Mouse (Mus musculus) MEL (cell line): ENCODE data around the gene Mill2. TPM values are rescaled to one million over a fixed set of nuclear protein-coding genes. Genes with fewer than 3 reads are reported as not detected.
A peak's percentile ranks its signal among the peaks of the same experiment; 100 is the strongest.

Experiments used
- DNase-seq: peaks from one replicate; pipeline ENCODE4 v3.0.0; 2011; ENCODE audit warnings: low read depth, low spot score
- H3K27ac ChIP-seq: 2 replicates; pipeline ENCODE4 v1.5.1; 2012; ENCODE audit warnings: low read depth, mild to moderate bottlenecking, control low read depth, low read length, moderate library complexity; ENCODE audit not compliant: control insufficient read depth
- H3K27me3 ChIP-seq, 2 experiments: fragments of 150-350 bp in 1 of 2; sonication (generic) in 1 of 2; 2 replicates each; pipeline ENCODE4 v1.6.1; 2012; ENCODE audit warnings: low read length in 2 of 2, mild to moderate bottlenecking in 2 of 2, improper control_type of control experiment in 1 of 2, moderate library complexity in 1 of 2; ENCODE audit not compliant: insufficient read depth in 2 of 2, control insufficient read depth in 1 of 2
- H3K36me3 ChIP-seq, 2 experiments: 2 replicates each; pipeline ENCODE4 v1.6.1; 2012 to 2014; ENCODE audit warnings: low read length in 2 of 2, improper control_type of control experiment in 1 of 2, inconsistent platforms in 1 of 2, mild to moderate bottlenecking in 1 of 2; ENCODE audit not compliant: insufficient read depth in 2 of 2, control insufficient read depth in 1 of 2
- H3K4me1 ChIP-seq, 2 experiments: fragments of 150-350 bp in 1 of 2; sonication (generic) in 1 of 2; 2 replicates each; pipeline ENCODE4 v1.6.1; 2012; ENCODE audit warnings: low read length in 2 of 2, improper control_type of control experiment in 1 of 2, mild to moderate bottlenecking in 1 of 2; ENCODE audit not compliant: insufficient read depth in 2 of 2, control insufficient read depth in 1 of 2
- H3K4me3 ChIP-seq, 2 experiments: fragments of 150-350 bp in 1 of 2; sonication (generic) in 1 of 2; 2 replicates each; pipeline ENCODE4 v1.5.1; 2012; ENCODE audit warnings: low read depth in 2 of 2, low read length in 2 of 2, mild to moderate bottlenecking in 2 of 2, moderate library complexity in 2 of 2, control low read depth in 1 of 2, improper control_type of control experiment in 1 of 2; ENCODE audit not compliant: control insufficient read depth in 1 of 2, insufficient read depth in 1 of 2
- H3K79me2 ChIP-seq: 2 replicates; pipeline ENCODE4 v1.6.1; 2012; ENCODE audit warnings: mild to moderate bottlenecking, low read length, moderate library complexity; ENCODE audit not compliant: control insufficient read depth, poor library complexity, insufficient read depth
- H3K9ac ChIP-seq: 2 replicates; pipeline ENCODE4 v1.6.1; 2012; ENCODE audit warnings: low read depth, mild to moderate bottlenecking, control low read depth, low read length, moderate library complexity; ENCODE audit not compliant: control insufficient read depth, poor library complexity, severe bottlenecking
- H3K9me3 ChIP-seq: fragments of 150-350 bp; sonication (generic); replicated peaks from 2 replicates; pipeline ENCODE4 v1.6.1; 2012; ENCODE audit warnings: mild to moderate bottlenecking, low read length, improper control_type of control experiment, moderate library complexity; ENCODE audit not compliant: insufficient read depth
- CHD1 ChIP-seq: IDR thresholded peaks from 2 replicates; pipeline ENCODE4 v1.6.1; 2012; ENCODE audit warnings: low read depth, mild to moderate bottlenecking, inconsistent platforms, low read length, improper control_type of control experiment
- CHD2 ChIP-seq: IDR thresholded peaks from 2 replicates; pipeline ENCODE4 v1.6.1; 2011; ENCODE audit warnings: low read length, improper control_type of control experiment
- EP300 ChIP-seq, 2 experiments: IDR thresholded peaks; 2 replicates each; pipeline ENCODE4 v1.6.1; 2011; ENCODE audit warnings: improper control_type of control experiment in 2 of 2, low read length in 2 of 2, low read depth in 1 of 2, mild to moderate bottlenecking in 1 of 2
- ETS1 ChIP-seq: IDR thresholded peaks from 2 replicates; pipeline ENCODE4 v1.6.1; 2012; ENCODE audit warnings: low read depth, mild to moderate bottlenecking, inconsistent platforms, low read length, improper control_type of control experiment, moderate library complexity
- MEF2A ChIP-seq: IDR thresholded peaks from 2 replicates; pipeline ENCODE4 v1.6.1; 2014; ENCODE audit warnings: low read depth, mild to moderate bottlenecking, inconsistent platforms, low read length, improper control_type of control experiment; ENCODE audit not compliant: poor library complexity, insufficient replicate concordance, severe bottlenecking; ENCODE audit errors: extremely low read depth
- MXI1 ChIP-seq: IDR thresholded peaks from 2 replicates; pipeline ENCODE4 v1.6.1; 2011; ENCODE audit warnings: mild to moderate bottlenecking, low read depth, low read length, improper control_type of control experiment
- MYB ChIP-seq: IDR thresholded peaks from 2 replicates; pipeline ENCODE4 v1.6.1; 2011; ENCODE audit warnings: mild to moderate bottlenecking, low read depth, low read length, improper control_type of control experiment
- POLR2AphosphoS5 ChIP-seq: IDR thresholded peaks from 2 replicates; pipeline ENCODE4 v1.6.1; 2012; ENCODE audit warnings: low read depth, borderline replicate concordance, mild to moderate bottlenecking, inconsistent platforms, low read length, moderate library complexity, mixed read lengths
- TAL1 ChIP-seq: IDR thresholded peaks from 2 replicates; pipeline ENCODE4 v1.6.1; 2012; ENCODE audit warnings: mild to moderate bottlenecking, inconsistent platforms, low read length, moderate library complexity, mixed read lengths
- TCF12 ChIP-seq: IDR thresholded peaks from 2 replicates; pipeline ENCODE4 v1.6.1; 2014; ENCODE audit warnings: low read depth, mild to moderate bottlenecking, inconsistent platforms, low read length, improper control_type of control experiment, moderate library complexity
- UBTF ChIP-seq: IDR thresholded peaks from 2 replicates; pipeline ENCODE4 v1.6.1; 2012; ENCODE audit warnings: low read depth, mild to moderate bottlenecking, inconsistent platforms, low read length, improper control_type of control experiment, moderate library complexity, borderline replicate concordance; ENCODE audit not compliant: insufficient read depth
- USF2 ChIP-seq, 2 experiments: IDR thresholded peaks; 2 replicates each; pipeline ENCODE4 v1.6.1; 2011 to 2012; ENCODE audit warnings: improper control_type of control experiment in 2 of 2, low read length in 2 of 2, borderline replicate concordance in 1 of 2, inconsistent platforms in 1 of 2, low read depth in 1 of 2, mild to moderate bottlenecking in 1 of 2; ENCODE audit not compliant: insufficient read depth in 1 of 2
- ZC3H11A ChIP-seq: IDR thresholded peaks from 2 replicates; pipeline ENCODE4 v1.6.1; 2012; ENCODE audit warnings: low read depth, mild to moderate bottlenecking, inconsistent platforms, low read length, improper control_type of control experiment
- ZNF384 ChIP-seq: IDR thresholded peaks from 2 replicates; pipeline ENCODE4 v1.6.1; 2012; ENCODE audit warnings: low read depth, mild to moderate bottlenecking, inconsistent platforms, low read length, improper control_type of control experiment
- polyA plus RNA-seq, 2 experiments: library from polyadenylated mRNA; stranded (reverse) in 1 of 2; unstranded in 1 of 2; fragments of >175 nt in 1 of 2; fragments of >200 nt in 1 of 2; gene quantifications; 2 replicates each; pipeline versions ENCODE4 v1.2.1 to v1.2.4; 2012; ENCODE audit warnings: low replicate concordance in 2 of 2, low read depth in 1 of 2; ENCODE audit not compliant: insufficient read length in 2 of 2, insufficient read depth in 1 of 2, missing spikeins in 1 of 2
- total RNA-seq: library from RNA; depleted of rRNA; stranded (reverse); fragments of 300-350 nt; gene quantifications from 2 replicates; pipeline ENCODE4 v1.2.3, GENCODE M21; 2012

Gene Mill2
- total and polyA plus RNA-seq, 3 experiments: 0.08 to 0.13 TPM; not detected in 1

DNA sequence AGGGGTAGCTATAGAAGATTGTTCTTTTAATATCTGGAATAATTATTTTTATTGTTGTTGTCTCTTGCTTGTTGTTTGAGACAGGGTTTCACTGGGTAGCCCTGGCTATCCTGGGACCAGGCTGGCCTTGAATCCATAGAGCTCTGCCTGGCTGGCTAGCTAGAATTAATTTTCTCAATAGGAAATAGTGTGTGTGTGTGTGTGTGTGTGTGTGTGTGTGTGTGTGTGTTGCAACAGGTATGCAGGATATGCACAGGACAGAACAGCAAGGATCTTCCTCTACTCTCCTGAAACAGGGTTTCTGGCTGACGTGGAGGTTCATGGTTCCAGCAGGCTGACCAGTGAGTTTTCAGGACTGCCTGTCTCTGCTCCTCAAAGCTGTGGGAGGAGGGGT is 1.4 kb downstream of the Mill2 start:
- H3K4me3 ChIP-seq: peak overlapping the region; percentile 51 to 62; a peak in 3 of 4 replicates
- no peaks in the 10 kb centered on the region for H3K9me3 ChIP-seq

DNA sequence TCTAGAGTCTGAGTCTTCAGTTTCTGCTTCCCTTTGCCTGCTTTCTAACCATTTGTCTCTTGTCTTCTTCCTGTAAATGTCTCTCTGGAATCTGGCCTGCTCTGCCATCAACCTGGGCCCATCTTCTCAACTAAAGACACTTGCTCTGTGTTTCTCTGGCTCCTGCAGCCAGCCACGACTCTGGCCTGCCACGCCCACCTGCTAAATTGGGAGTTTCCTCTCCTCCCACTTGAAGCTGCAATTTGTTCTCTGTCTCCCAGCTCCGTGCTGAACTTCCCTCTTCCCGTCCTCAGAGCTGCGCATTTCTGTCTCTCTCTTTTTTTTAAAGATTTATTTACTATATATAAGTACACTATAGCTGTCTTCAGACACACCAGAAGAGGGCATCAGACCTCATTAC is 5.0 kb downstream of the Mill2 start:
- no peaks in the 10 kb centered on the region; a peak in 1 of 4 replicates for H3K27me3 ChIP-seq

More for the DNA sequence above, 1.4 kb downstream of the Mill2 start:
- no peaks in the 10 kb centered on the region; a peak in 1 of 4 replicates for H3K27me3 ChIP-seq
- TF ChIP-seq POLR2AphosphoS5: no peak
- no peak for TF ChIP-seq EP300 (IDR thresholded peaks at IDR 0.05; ENCODE audit: low read depth in 1 of 2, low read length in 2 of 2)
- TF ChIP-seq MYB: no peak
- no peak for TF ChIP-seq CHD1
- no peak for TF ChIP-seq ZC3H11A
- no peak for TF ChIP-seq MEF2A
- TF ChIP-seq TAL1: no peak
- TF ChIP-seq USF2 (IDR thresholded peaks at IDR 0.05; ENCODE audit: borderline replicate concordance in 1 of 2, insufficient read depth in 1 of 2, low read depth in 1 of 2, low read length in 2 of 2): no peak
- TF ChIP-seq MXI1: no peak
- TF ChIP-seq TCF12: no peak
- TF ChIP-seq ETS1: no peak
- no peak for TF ChIP-seq CHD2
- no peak for TF ChIP-seq UBTF
- TF ChIP-seq ZNF384: no peak
- H3K79me2 ChIP-seq: no peaks in the 10 kb centered on the region; the same call in 1 of the 2 replicates
- H3K4me1 ChIP-seq: peaks cover 0 to 9% of the 10 kb centered on the region in 2 experiments; a peak in 1 of 4 replicates
- H3K27ac ChIP-seq: no peak overlapping the region
- no peaks in the 10 kb centered on the region for H3K36me3 ChIP-seq
- DNase-seq: no peak
- H3K9ac ChIP-seq: peak overlapping the region; percentile 33; the same call in 1 of the 2 replicates

More for the DNA sequence above, 5.0 kb downstream of the Mill2 start:
- TF ChIP-seq TAL1: no peak
- Histone ChIP-seq H3K9me3 (no peaks in the 10 kb centered on the region), H3K4me1 (peaks cover 0 to 9% of the 10 kb centered on the region in 2 experiments; a peak in 1 of 4 replicates), H3K4me3 (no peak overlapping the region), H3K79me2 (no peaks in the 10 kb centered on the region; the same call in 1 of the 2 replicates), H3K27ac (no peak overlapping the region), H3K9ac (no peak overlapping the region), H3K36me3 (no peaks in the 10 kb centered on the region)
- DNase-seq: no peak
